Mouse (Mus musculus): Measurements from ENCODE around the gene Gm21976. TPM values are rescaled to one million over a fixed set of nuclear protein-coding genes. Genes with fewer than 3 reads are reported as not detected.

Gm21976 gene
- polyA plus RNA-seq, 1 experiment from 2014 or later, result not detected

DNA sequence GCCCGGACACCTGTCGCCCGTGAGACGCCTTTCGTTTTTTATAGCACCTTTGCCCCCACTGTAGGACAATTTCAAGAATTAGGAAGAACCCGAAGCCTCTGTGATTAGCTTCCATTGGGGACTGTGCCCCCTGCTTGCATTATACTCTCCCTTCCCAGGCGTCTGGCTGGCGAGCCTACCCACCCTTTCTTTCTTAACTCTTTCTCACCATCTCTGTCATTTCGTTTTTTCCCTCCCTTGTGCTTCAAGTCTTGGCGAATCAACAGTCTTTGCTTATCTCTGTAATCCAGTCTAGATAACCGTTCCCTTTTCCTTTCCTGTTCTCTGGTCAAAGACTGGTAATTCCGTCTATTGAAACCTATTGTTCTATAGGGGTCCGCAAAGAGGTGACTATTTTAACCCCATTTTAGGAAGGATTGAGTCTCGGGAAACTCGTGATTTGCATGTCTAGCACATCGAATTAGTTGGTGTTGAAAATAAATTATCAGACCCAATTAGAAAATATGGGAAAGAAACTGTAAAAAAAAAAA, 16.2 kb upstream of the Gm21976 start:
- H3K36me3 ChIP-seq, result peaks cover 25% of the 10 kb centered on the region
- WGBS (ENCODE audit: insufficient replicate concordance), result under 1% methylated on average over 16 of the region's 16 CpGs
- H3K4me3 ChIP-seq (replicated peaks), result peak overlapping the region; percentile 86
- peak overlapping the region; percentile 90 for H3K27ac ChIP-seq
- no peaks in the 10 kb centered on the region for H3K9me3 ChIP-seq (replicated peaks)
- H3K27me3 ChIP-seq, result no peaks in the 10 kb centered on the region
- DNase-seq (no peak), ATAC-seq (ENCODE audit: low read depth) (peak; percentile 20; the same call in 1 of the 2 replicates)
- H3K4me2 ChIP-seq, result peak overlapping the region; percentile 84
- H3K9ac ChIP-seq, result peak overlapping the region; percentile 86
- H3K4me1 ChIP-seq (replicated peaks), result peaks cover 26% of the 10 kb centered on the region

DNA sequence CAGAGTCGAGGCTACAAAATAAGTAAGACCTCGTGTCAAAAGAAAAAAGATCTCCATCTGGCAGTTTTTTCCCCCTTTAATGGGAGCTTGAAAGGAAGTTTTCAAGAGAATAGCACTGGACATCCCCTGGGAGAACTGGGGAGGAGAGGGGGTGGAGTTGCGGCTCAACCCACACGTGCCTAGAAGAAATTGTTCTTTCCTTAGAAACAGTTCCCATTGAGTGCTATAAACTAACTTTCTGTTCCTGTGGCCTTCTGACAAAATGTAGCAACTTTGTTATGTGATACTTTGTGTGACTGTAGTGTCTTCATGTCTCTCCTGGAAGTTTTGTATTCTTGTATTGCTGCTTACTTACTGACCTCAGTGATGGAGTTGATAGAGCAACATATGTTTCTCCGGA, 15.6 kb upstream of the Gm21976 start:
- Histone ChIP-seq H3K4me3 (replicated peaks) (peak overlapping the region; percentile 86), H3K4me1 (replicated peaks) (peaks cover 26% of the 10 kb centered on the region), H3K27me3 (no peaks in the 10 kb centered on the region), H3K9ac (peak overlapping the region; percentile 86), H3K9me3 (replicated peaks) (no peaks in the 10 kb centered on the region), H3K36me3 (peaks cover 25% of the 10 kb centered on the region), H3K4me2 (peak overlapping the region; percentile 84), H3K27ac (peak overlapping the region; percentile 67)
- no peak for DNase-seq
- 24% methylated on average over 5 of the region's 5 CpGs for WGBS (ENCODE audit: insufficient replicate concordance)
- ATAC-seq (ENCODE audit: low read depth), result no peak

DNA sequence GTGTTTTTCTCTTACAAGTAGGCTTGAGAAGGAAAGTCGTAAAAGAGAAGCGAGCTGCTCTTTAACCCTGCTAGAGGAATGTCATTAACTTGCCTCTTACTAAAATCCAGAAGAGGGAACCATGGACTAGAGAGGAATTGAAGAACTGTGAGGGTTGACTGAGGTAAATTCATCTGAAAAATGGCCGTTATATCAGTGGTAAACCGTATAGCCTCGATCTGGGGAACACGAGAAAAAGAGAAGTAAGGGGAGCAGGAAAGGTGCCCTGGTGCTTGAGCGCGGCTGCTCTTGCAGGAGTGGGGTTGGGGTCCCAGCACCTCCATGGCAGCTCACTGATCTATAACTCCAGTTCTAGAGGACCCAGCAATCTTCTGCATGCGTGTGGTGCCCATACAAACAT, 5.7 kb upstream of the Gm21976 start:
- WGBS (ENCODE audit: insufficient replicate concordance), result 75% methylated on average over 9 of the region's 9 CpGs
- Histone ChIP-seq H3K27ac (no peak overlapping the region), H3K27me3 (no peaks in the 10 kb centered on the region), H3K4me3 (replicated peaks) (no peak overlapping the region), H3K9me3 (replicated peaks) (no peaks in the 10 kb centered on the region), H3K4me2 (no peak overlapping the region), H3K4me1 (replicated peaks) (peaks cover 15% of the 10 kb centered on the region), H3K36me3 (peaks cover 48% of the 10 kb centered on the region), H3K9ac (no peak overlapping the region)
- DNase-seq, result no peak
- ATAC-seq (ENCODE audit: low read depth), result no peak

DNA sequence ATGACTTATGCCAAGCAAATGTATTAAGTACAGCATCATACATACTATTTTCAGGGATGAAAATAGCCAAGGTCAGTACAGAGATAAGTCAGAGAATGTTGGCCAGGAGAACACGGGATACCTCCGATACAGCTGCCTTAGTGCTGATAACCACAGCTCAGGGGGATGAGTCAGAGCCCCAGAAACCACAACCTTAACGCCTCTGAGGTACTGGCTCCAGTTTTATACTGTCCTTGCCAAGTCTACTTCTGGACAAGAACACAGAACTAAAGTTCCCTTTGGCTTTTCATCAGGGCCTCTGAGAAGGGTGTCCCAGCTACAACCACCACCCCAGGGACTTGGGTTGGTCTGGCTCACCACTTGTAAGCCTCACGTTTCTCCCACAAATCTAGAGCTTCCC, 4.0 kb upstream of the Gm21976 start:
- Histone ChIP-seq H3K4me2 (0 out of 2 replicates have a peak overlapping the region, but pooled peaks have one; percentile 8), H3K27me3 (no peaks in the 10 kb centered on the region), H3K36me3 (peaks cover 42% of the 10 kb centered on the region), H3K9me3 (replicated peaks) (no peaks in the 10 kb centered on the region), H3K4me3 (replicated peaks) (no peak overlapping the region), H3K27ac (no peak overlapping the region), H3K4me1 (replicated peaks) (peaks cover 15% of the 10 kb centered on the region), H3K9ac (no peak overlapping the region)
- WGBS (ENCODE audit: insufficient replicate concordance), result 19% methylated on average over 4 of the region's 4 CpGs
- DNase-seq (no peak), ATAC-seq (ENCODE audit: low read depth) (peak; percentile 78)

DNA sequence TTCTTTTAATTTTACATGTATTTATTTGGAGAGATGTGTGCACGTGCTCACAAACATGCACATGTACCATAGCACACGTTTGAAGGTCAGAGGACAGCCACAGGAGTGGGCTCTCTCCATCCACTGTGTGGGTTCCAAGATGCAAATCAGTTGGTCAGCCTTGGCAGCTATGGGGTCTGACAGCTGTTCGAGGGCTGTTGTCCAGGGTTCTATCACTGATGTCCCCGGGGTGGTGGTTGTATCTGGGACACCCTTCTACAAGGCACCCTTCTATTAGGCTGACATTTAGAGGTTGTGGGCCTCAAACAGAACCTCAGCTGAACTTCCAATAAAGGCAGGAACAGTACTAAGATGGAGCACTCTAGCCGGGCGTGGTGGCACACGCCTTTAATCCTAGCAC, 3.4 kb upstream of the Gm21976 start:
- Histone ChIP-seq H3K4me3 (replicated peaks) (no peak overlapping the region), H3K4me1 (replicated peaks) (peaks cover 15% of the 10 kb centered on the region), H3K4me2 (no peak overlapping the region), H3K9ac (no peak overlapping the region), H3K9me3 (replicated peaks) (no peaks in the 10 kb centered on the region), H3K27me3 (no peaks in the 10 kb centered on the region), H3K27ac (no peak overlapping the region), H3K36me3 (peaks cover 36% of the 10 kb centered on the region)
- ATAC-seq (ENCODE audit: low read depth) (no peak), DNase-seq (no peak)
- WGBS (ENCODE audit: insufficient replicate concordance), result 68% methylated on average over 7 of the region's 7 CpGs

DNA sequence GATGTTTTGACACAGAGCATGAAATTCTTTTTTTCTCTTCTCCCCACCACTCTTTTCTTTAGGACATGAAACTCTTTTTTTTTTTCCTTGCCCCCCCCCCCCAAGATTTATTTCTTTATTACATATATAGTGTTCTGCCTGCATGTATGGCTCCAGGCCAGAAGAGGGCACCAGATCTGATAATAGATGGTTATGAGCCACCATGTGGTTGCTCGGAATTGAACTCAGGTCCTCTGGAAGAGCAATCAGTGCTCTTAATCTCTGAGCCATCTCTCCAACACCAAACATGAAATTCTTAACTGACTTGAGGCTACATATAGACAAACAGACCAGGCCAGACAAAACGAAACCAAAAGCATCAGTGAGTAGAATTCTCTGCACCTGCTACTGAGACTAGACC, 2.2 kb upstream of the Gm21976 start:
- DNase-seq (no peak), ATAC-seq (ENCODE audit: low read depth) (no peak)
- peaks cover 15% of the 10 kb centered on the region for H3K4me1 ChIP-seq (replicated peaks)
- no peak overlapping the region for H3K27ac ChIP-seq
- WGBS (ENCODE audit: insufficient replicate concordance), result 63% methylated on average over 2 of the region's 2 CpGs
- H3K4me2 ChIP-seq, result no peak overlapping the region
- H3K9ac ChIP-seq, result no peak overlapping the region
- peaks cover 24% of the 10 kb centered on the region for H3K36me3 ChIP-seq
- H3K9me3 ChIP-seq (replicated peaks), result no peaks in the 10 kb centered on the region
- H3K4me3 ChIP-seq (replicated peaks), result no peak overlapping the region
- H3K27me3 ChIP-seq, result no peaks in the 10 kb centered on the region

DNA sequence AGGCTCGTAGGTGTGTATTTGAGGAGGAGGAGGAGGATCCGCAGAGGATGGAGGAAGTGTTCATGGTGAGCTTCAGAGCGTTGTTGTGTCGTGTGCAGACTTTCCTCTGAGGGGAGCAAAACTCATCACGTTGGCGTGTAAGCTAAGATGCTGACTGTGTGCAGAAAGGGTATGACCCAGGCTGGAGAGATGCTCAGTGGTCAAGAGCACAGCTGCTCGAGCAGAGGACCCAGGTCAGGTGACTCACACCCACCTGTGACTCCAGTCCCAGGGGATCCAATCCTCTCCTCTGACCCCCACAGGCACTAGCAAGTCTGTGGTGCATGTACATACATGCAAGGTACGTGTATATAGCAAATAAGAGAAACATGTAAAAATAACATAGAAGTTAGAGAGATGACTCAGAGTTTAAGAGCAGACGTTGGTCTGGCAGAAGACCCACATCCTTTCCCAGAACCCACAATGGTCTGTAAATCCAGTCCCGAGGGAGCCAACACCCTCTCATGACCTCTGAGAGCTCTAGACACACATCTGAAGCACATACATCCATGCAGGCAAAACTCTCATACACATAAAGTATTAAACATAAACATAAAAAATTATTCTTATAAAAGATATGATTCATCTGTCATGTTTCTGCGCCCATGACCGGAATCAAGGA, 1.4 kb downstream of the Gm21976 start:
- H3K36me3 ChIP-seq, result no peaks in the 10 kb centered on the region
- H3K4me2 ChIP-seq, result no peak overlapping the region
- no peak for ATAC-seq (ENCODE audit: low read depth)
- H3K27ac ChIP-seq, result no peak overlapping the region
- H3K9ac ChIP-seq, result no peak overlapping the region
- H3K27me3 ChIP-seq, result no peaks in the 10 kb centered on the region
- H3K4me1 ChIP-seq (replicated peaks), result peaks cover 2% of the 10 kb centered on the region
- WGBS (ENCODE audit: insufficient replicate concordance), result 60% methylated on average over 12 of the region's 12 CpGs
- no peak overlapping the region for H3K4me3 ChIP-seq (replicated peaks)
- no peaks in the 10 kb centered on the region for H3K9me3 ChIP-seq (replicated peaks)
- no peak for DNase-seq

DNA sequence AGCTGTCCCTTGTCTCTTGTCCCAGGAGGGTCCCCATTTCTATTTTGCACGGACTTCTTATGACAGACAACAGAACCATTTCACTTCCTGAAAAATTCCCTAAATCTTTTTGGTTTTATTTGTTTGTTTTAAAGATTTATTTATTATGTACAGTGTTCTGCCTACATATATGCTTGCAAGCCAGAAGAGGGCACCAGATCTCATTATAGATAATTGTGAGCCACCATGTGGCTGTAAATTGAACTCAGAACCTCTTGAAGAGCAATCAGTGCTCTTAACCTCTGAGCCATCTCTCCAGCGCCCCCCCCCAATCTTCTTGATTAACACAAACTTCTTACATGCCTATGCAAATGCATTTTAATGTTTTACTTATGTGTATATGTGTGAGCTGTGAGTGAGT, 11.0 kb downstream of the Gm21976 start:
- Histone ChIP-seq H3K27me3 (no peaks in the 10 kb centered on the region), H3K27ac (no peak overlapping the region), H3K9ac (no peak overlapping the region), H3K4me1 (replicated peaks) (no peaks in the 10 kb centered on the region), H3K9me3 (replicated peaks) (0 out of 2 replicates have a peak, but pooled peaks cover 5% of the 10 kb centered on the region), H3K4me2 (no peak overlapping the region), H3K4me3 (replicated peaks) (no peak overlapping the region), H3K36me3 (no peaks in the 10 kb centered on the region)
- ATAC-seq (ENCODE audit: low read depth) (no peak), DNase-seq (no peak)
- WGBS (ENCODE audit: insufficient replicate concordance), result 24% methylated on average over 2 of the region's 2 CpGs

DNA sequence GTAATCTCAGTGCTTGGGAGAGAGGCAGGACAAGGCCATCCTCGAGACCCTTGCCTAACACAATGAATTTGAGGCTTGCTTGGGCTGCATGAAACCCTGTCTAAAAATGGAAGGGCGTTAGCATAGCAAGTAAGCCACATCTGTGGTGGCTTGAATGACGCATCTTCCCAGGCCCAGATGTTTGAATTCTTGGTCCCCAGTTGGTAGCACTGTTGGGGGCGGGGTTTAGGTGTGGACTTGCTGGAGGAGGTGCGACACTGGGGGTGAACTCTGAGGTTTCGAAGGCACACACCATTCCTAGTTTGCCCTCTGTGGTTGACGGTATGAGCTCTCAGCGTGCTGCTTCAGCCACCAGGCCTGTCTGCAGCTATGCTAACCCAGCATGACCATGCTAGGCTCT, 12.0 kb downstream of the Gm21976 start:
- Histone ChIP-seq H3K4me3 (replicated peaks) (no peak overlapping the region), H3K27me3 (no peaks in the 10 kb centered on the region), H3K27ac (no peak overlapping the region), H3K9me3 (replicated peaks) (0 out of 2 replicates have a peak, but pooled peaks cover 5% of the 10 kb centered on the region), H3K9ac (no peak overlapping the region), H3K36me3 (no peaks in the 10 kb centered on the region), H3K4me1 (replicated peaks) (no peaks in the 10 kb centered on the region), H3K4me2 (no peak overlapping the region)
- 59% methylated on average over 8 of the region's 8 CpGs for WGBS (ENCODE audit: insufficient replicate concordance)
- DNase-seq (no peak), ATAC-seq (ENCODE audit: low read depth) (no peak)

DNA sequence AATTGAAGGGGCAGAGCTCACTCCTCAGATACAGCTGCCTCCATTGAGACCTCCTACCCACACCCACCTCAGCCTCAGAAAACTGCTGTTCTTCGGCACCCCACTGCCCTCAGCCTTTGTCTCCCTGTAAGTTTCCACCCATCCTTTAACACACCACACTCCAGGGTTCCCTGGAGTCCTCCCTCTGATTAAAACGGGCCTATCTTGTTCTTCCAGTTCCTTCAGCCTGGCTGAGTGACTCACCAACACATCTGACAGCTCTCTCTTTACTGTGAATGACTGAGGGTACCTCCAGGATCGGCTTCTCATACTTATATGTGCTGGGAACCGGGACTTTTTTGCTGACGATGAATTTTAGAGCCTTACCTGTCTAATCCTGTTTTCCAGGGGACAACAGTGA, 16.4 kb downstream of the Gm21976 start:
- DNase-seq (no peak), ATAC-seq (ENCODE audit: low read depth) (no peak)
- WGBS (ENCODE audit: insufficient replicate concordance), result 41% methylated on average over 5 of the region's 5 CpGs
- Histone ChIP-seq H3K36me3 (no peaks in the 10 kb centered on the region), H3K27ac (no peak overlapping the region), H3K9me3 (replicated peaks) (0 out of 2 replicates have a peak, but pooled peaks cover 5% of the 10 kb centered on the region), H3K4me1 (replicated peaks) (no peaks in the 10 kb centered on the region), H3K4me2 (no peak overlapping the region), H3K27me3 (no peaks in the 10 kb centered on the region), H3K4me3 (replicated peaks) (no peak overlapping the region), H3K9ac (no peak overlapping the region)

DNA sequence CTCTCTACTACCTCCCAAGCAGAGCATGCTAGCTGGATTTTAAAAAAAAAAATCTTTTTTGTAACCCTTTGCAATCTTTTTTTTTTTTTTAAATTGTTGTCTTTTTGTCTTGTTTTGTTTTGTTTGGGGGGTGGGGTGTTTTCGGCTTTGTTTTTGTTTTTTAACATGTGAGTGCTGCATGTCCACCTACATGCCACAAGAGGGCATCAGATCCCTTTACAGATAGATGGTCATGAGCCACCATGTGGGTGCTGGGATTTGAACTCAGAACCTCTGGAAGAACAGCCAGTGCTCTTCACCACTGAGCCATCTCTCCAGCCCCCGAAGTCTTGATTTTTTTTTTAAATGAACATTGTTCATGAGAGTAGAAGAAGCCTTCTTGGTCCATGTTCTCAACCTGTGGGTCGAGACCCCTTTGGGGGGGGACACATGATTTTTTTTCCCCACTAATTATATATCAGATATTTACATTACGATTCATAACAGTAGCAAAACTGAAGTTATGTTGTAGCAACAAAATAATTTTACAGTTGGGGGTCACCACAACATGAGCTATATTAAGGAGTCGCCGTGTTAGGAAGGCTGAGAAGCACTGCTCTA, 18.3 kb downstream of the Gm21976 start:
- Histone ChIP-seq H3K9ac (no peak overlapping the region), H3K4me3 (replicated peaks) (no peak overlapping the region), H3K36me3 (no peaks in the 10 kb centered on the region), H3K4me1 (replicated peaks) (no peaks in the 10 kb centered on the region), H3K27me3 (no peaks in the 10 kb centered on the region), H3K9me3 (replicated peaks) (0 out of 2 replicates have a peak, but pooled peaks cover 5% of the 10 kb centered on the region), H3K27ac (no peak overlapping the region), H3K4me2 (no peak overlapping the region)
- 71% methylated on average over 6 of the region's 6 CpGs for WGBS (ENCODE audit: insufficient replicate concordance)
- no peak for ATAC-seq (ENCODE audit: low read depth)
- no peak for DNase-seq
